Mouse (Mus musculus) cerebellum, adult 9-11 months (tissue): ENCODE data around the gene Poc1a.

Experiments used
- DNase-seq: peaks from one replicate; pipeline ENCODE4 v3.0.0; 2022

Poc1a gene

GRCm38 (mm10) chr9:106265358-106266075 is 15.3 kb upstream of the Poc1a start:
- DNase-seq = no peak

GRCm38 (mm10) chr9:106266936-106267657 is 13.8 kb upstream of the Poc1a start:
- DNase-seq = no peak

GRCm38 (mm10) chr9:106268421-106268820 is 12.4 kb upstream of the Poc1a start:
- no peak for DNase-seq

GRCm38 (mm10) chr9:106269076-106269788 is 11.6 kb upstream of the Poc1a start:
- DNase-seq = no peak

- DNase-seq = no peak
These were observed 11.0 kb upstream of the Poc1a start for GRCm38 (mm10) chr9:106269879-106270278.

- no peak for DNase-seq
These were observed 10.2 kb upstream of the Poc1a start for GRCm38 (mm10) chr9:106270656-106271055.

- DNase-seq = no peak
These were observed 8.6 kb upstream of the Poc1a start for GRCm38 (mm10) chr9:106272288-106272687.

GRCm38 (mm10) chr9:106273276-106273675 is 7.6 kb upstream of the Poc1a start:
- no peak for DNase-seq

GRCm38 (mm10) chr9:106273791-106274190 is 7.1 kb upstream of the Poc1a start:
- no peak for DNase-seq

- DNase-seq = no peak
These were observed 6.1 kb upstream of the Poc1a start for GRCm38 (mm10) chr9:106274652-106275180.

- DNase-seq = no peak
These were observed 5.1 kb upstream of the Poc1a start for GRCm38 (mm10) chr9:106275806-106276205.

GRCm38 (mm10) chr9:106280386-106280785 is 475 bp upstream of the Poc1a start:
- peak; percentile 79 for DNase-seq

GRCm38 (mm10) chr9:106282024-106282423 is 1.2 kb downstream of the Poc1a start:
- no peak for DNase-seq

- no peak for DNase-seq
These were observed 6.3 kb downstream of the Poc1a start for GRCm38 (mm10) chr9:106287165-106287564.

- peak; percentile 75 for DNase-seq
These were observed 8.0 kb downstream of the Poc1a start for GRCm38 (mm10) chr9:106288864-106289263.

- DNase-seq = no peak
These were observed 9.0 kb downstream of the Poc1a start for GRCm38 (mm10) chr9:106289841-106290240.

- no peak for DNase-seq
These were observed 9.8 kb downstream of the Poc1a start for GRCm38 (mm10) chr9:106290636-106291122.

GRCm38 (mm10) chr9:106293569-106294156 is 12.8 kb downstream of the Poc1a start:
- DNase-seq = no peak

GRCm38 (mm10) chr9:106296637-106297174 is 15.8 kb downstream of the Poc1a start:
- no peak for DNase-seq

- no peak for DNase-seq
These were observed 19.4 kb downstream of the Poc1a start for GRCm38 (mm10) chr9:106300176-106300803.

GRCm38 (mm10) chr9:106300949-106301348 is 20.1 kb downstream of the Poc1a start:
- DNase-seq = no peak

GRCm38 (mm10) chr9:106301446-106302080 is 20.7 kb downstream of the Poc1a start:
- DNase-seq = no peak
